Mouse (Mus musculus) lung, postnatal 10 days (tissue): ENCODE data around the gene 4930522H14Rik.

Experiments
- DNase-seq: peaks from one replicate; pipeline ENCODE4 v3.0.0; 2021

Gene 4930522H14Rik

DNA sequence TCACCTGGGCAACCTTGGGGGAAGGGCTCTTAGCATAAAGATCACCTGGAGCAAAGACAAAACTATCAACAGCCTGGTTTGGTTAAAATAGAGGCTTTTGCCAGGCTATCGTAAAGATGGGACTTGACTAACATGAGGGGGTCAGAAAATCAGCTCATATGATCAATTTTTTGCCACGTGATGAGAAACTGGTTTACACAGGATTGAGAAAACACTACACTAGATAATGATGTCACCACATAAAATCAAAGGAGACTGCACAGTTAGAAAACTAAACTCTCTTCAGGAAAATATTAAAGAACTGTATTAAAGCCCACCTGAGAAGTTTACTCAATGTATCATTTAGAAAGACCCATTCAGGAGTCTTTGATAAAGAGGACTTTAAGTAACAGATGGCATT, 56.0 kb downstream of the 4930522H14Rik start:
- DNase-seq, result no peak

DNA sequence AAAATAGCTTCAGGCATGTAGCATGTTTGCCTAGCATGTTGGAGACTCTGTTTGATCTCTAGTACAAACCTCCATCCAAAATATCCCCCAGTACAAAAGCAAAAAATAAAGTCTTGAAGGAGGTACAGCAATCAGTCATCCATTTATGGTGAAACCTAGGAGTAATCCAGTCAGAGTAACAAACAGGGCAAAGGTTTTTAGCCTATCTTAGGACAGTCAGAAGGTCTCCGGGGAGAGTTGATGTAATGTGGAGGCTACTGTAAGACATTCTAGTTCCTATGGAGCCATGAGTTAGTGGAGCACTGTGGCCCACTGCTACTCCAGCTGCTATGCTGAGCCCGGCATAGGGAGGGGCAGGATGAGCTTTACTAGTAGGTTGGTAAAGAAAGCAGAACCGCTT, 58.5 kb downstream of the 4930522H14Rik start:
- DNase-seq, result no peak

DNA sequence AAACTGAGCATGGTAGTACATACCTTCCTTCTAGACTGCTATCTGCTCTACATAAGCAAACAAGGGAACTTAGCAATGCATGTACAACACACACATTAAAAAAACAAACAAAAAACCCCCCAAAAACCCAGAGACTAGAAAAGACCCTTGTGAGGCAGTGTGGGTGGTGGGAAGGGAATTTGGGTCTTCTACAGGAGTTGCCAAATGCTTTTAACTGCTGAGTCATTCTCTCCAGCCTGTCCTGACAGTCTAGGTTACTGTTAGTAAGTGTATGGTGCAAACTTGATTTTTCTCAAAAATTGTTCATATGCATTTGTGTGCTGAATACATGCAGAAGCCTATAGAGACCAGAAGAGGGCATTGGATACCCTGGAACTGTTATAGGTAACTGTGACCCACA, 59.5 kb downstream of the 4930522H14Rik start:
- DNase-seq, result no peak

DNA sequence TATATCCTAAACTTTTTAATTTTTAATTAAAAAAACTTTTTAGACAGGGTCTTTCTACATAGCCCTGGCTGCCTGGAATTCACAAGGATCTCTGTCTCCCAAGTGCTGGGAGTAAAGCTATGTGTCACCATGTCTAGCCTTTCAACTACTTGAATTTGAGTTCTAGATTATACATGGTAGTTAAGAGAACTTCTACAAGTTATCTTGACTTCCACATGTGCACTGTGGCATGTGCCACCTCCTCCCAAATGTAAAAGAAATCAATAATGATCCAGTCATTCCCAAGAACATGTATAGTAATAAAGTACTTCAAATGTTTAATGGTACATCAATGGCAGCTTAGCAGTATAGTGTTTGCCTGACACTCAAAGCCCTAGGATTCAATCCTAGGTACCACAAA, 63.4 kb downstream of the 4930522H14Rik start:
- no peak for DNase-seq

DNA sequence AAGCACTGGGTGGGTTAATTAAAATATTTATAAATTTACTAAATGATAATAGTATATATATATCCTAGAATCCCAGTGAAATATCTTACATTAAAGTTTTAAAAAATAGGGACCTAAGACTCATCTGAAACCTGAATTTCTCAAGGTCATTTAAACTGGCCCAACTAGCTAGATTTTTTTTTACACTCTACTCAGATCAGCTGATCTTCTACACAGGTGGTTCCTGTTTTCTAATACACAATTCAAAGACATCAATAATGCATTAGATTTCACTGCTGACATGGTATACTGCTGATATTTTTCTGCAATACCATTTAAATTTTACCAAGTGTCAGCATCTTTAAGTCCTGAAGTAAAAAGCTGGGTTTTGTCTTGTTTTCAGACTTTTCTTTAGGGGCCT, 67.2 kb downstream of the 4930522H14Rik start:
- no peak for DNase-seq

DNA sequence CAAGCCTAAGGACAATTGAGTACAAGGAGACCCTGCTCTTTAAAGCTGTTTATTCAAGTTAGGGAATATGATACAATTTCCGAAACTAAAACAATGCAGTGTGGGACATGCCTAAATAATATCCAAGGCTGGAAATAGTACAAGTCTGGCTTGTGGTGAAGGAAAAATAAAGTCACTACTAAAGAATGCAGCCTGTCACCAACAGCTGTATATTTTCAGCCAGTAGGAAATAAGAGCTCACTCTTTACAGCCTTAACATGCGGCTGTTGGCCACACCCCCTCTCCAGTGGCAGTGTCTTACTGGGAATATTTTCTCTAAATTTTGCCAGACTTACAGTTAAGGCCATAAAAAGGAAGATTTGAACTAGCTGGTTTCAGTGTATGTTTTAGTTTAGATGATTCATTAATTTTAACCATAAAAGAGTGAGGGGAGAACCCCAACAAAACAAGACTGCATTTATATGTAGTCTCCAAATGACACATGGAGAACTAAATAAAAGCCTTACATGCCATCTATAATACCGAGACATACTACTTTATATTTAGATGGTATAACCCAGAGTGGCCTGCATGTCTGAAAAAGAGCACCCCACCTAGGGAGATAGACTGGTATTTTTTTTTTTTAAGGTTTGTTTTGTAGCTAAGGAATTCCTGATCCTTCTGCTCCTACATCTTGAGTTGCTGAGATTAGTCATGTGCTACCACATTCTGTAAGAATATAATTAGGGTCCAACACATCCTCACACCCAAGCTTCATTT, 70.5 kb downstream of the 4930522H14Rik start:
- DNase-seq, result peak; percentile 86

DNA sequence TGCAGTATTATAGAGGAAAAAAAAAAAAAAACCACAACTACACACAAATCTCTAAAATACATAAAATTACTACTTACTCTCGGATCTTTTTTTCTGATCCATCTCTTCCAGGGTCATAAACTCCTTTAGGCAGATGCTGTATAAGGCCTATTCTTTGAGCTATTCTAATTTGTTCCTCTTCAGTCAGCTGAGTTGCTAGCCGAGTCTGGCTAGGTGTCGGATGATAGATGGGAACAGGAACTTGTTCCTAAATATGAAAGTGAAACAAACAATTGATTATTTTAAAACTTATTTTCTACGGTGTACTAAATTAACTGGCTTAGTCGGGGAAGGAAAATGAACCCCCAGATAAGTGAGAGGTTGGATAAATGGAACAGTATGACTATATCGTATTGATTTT, 74.3 kb downstream of the 4930522H14Rik start:
- no peak for DNase-seq
